Mouse (Mus musculus) midbrain, embryonic 10.5 days (tissue): ENCODE data around the gene A830031A19Rik. TPM values are rescaled to one million over a fixed set of nuclear protein-coding genes. Genes with fewer than 3 reads are reported as not detected.
A peak's percentile ranks its signal among the peaks of the same experiment; 100 is the strongest.

Source experiments
- DNase-seq: peaks from one replicate; pipeline ENCODE4 v3.0.0-alpha.2; 2017; ENCODE audit warnings: low spot score
- H3K27ac ChIP-seq: fragments of 300-500 bp; sonication (generic); replicated peaks from 2 replicates; pipeline ENCODE4 v1.5.1; 2016; ENCODE audit warnings: mild to moderate bottlenecking
- H3K27me3 ChIP-seq: fragments of 300-500 bp; sonication (generic); 2 replicates; pipeline ENCODE4 v1.6.1; 2016; ENCODE audit warnings: low read depth, mild to moderate bottlenecking; ENCODE audit not compliant: poor library complexity, severe bottlenecking
- H3K36me3 ChIP-seq: fragments of 300-500 bp; sonication (generic); 2 replicates; pipeline ENCODE4 v1.6.1; 2016; ENCODE audit warnings: mild to moderate bottlenecking, moderate library complexity
- H3K4me1 ChIP-seq: fragments of 300-500 bp; sonication (generic); 2 replicates; pipeline ENCODE4 v1.6.1; 2016
- H3K4me3 ChIP-seq: fragments of 300-500 bp; sonication (generic); 2 replicates; pipeline ENCODE4 v1.5.1; 2016; ENCODE audit warnings: mild to moderate bottlenecking, moderate library complexity
- H3K9me3 ChIP-seq: fragments of 300-500 bp; sonication (generic); replicated peaks from 2 replicates; pipeline ENCODE4 v1.6.1; 2016; ENCODE audit warnings: mild to moderate bottlenecking
- WGBS: fragments of 180-500 bp; shearing (Covaris S2); methylation state at CpG from one replicate; pipeline ENCODE4 v1.1.7; 2016; 5-methylcytosine and 5-hydroxymethylcytosine counted together
- polyA plus RNA-seq: library from polyadenylated mRNA; unstranded; fragments of >200 nt; fragmentation: Nextera tagmentation; extraction: Ambion mirVana; gene quantifications from 2 replicates; pipeline ENCODE4 v1.2.1, GENCODE M21; 2016

The A830031A19Rik gene
- polyA plus RNA-seq, 1 experiment from 2014 or later: not detected

GRCm38 (mm10) chr11:24092618-24093017 lies 17.8 kb upstream of the A830031A19Rik start:
- H3K36me3 ChIP-seq: peaks cover 26% of the 10 kb centered on the region; the same call in 1 of the 2 replicates
- peaks cover 63% of the 10 kb centered on the region for H3K27me3 ChIP-seq
- WGBS: 52% methylated on average over 3 of the region's 3 CpGs
- no peaks in the 10 kb centered on the region for H3K9me3 ChIP-seq
- no peak overlapping the region for H3K4me3 ChIP-seq
- no peak overlapping the region for H3K27ac ChIP-seq
- peaks cover 60% of the 10 kb centered on the region for H3K4me1 ChIP-seq
- DNase-seq: no peak

- peak; percentile 11 for DNase-seq
- no peak overlapping the region for H3K4me3 ChIP-seq
- 29% methylated on average over 15 of the region's 15 CpGs for WGBS
- H3K4me1 ChIP-seq: peaks cover 53% of the 10 kb centered on the region
- no peaks in the 10 kb centered on the region for H3K9me3 ChIP-seq
- peaks cover 73% of the 10 kb centered on the region for H3K27me3 ChIP-seq
- H3K36me3 ChIP-seq: peaks cover 36% of the 10 kb centered on the region; the same call in 1 of the 2 replicates
- no peak overlapping the region for H3K27ac ChIP-seq
These were observed 16.7 kb upstream of the A830031A19Rik start for GRCm38 (mm10) chr11:24091393-24092080.

GRCm38 (mm10) chr11:24090443-24090842 lies 15.6 kb upstream of the A830031A19Rik start:
- WGBS: 90% methylated on average over 4 of the region's 4 CpGs
- H3K36me3 ChIP-seq: peaks cover 47% of the 10 kb centered on the region
- no peak overlapping the region for H3K4me3 ChIP-seq
- H3K27ac ChIP-seq: no peak overlapping the region
- H3K27me3 ChIP-seq: peaks cover 81% of the 10 kb centered on the region
- no peak for DNase-seq
- peaks cover 46% of the 10 kb centered on the region for H3K4me1 ChIP-seq
- H3K9me3 ChIP-seq: no peaks in the 10 kb centered on the region

GRCm38 (mm10) chr11:24087069-24087468 lies 12.2 kb upstream of the A830031A19Rik start:
- peak; percentile 6 for DNase-seq
- H3K27me3 ChIP-seq: peaks cover 85% of the 10 kb centered on the region
- H3K9me3 ChIP-seq: no peaks in the 10 kb centered on the region
- H3K27ac ChIP-seq: no peak overlapping the region
- 84% methylated on average over 4 of the region's 4 CpGs for WGBS
- peaks cover 49% of the 10 kb centered on the region for H3K4me1 ChIP-seq
- H3K4me3 ChIP-seq: no peak overlapping the region
- H3K36me3 ChIP-seq: peaks cover 46% of the 10 kb centered on the region

DNA sequence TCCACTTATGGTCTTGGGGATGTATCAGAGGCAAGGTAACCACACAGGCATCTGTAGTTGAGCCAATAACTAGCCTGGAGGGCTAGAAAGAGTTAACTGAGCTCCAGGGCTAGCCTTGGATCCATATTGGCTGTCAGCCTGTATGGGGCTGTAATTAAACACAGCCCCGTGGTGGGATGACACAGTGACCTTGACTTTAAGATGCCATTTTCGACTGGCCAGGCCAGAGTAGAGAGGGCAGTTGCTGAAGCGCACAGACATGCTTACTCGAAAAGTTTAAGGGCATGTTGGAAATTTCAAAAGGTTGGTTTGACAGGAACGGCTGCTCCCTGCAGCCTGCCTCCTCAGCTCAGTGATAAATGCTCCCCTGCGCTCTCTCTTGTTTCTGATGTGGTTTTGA lies 11.1 kb upstream of the A830031A19Rik start:
- no peak for DNase-seq

GRCm38 (mm10) chr11:24084590-24084989 lies 9.7 kb upstream of the A830031A19Rik start:
- Histone ChIP-seq H3K4me1 (peaks cover 61% of the 10 kb centered on the region), H3K36me3 (peaks cover 38% of the 10 kb centered on the region), H3K9me3 (no peaks in the 10 kb centered on the region), H3K27me3 (peaks cover 75% of the 10 kb centered on the region), H3K4me3 (no peak overlapping the region), H3K27ac (no peak overlapping the region)
- peak; percentile 8 for DNase-seq
- 89% methylated on average over 4 of the region's 4 CpGs for WGBS

More for the DNA sequence above, 11.1 kb upstream of the A830031A19Rik start:
- Histone ChIP-seq H3K4me3 (no peak overlapping the region), H3K36me3 (peaks cover 46% of the 10 kb centered on the region), H3K27me3 (peaks cover 76% of the 10 kb centered on the region), H3K4me1 (peaks cover 54% of the 10 kb centered on the region), H3K9me3 (no peaks in the 10 kb centered on the region), H3K27ac (no peak overlapping the region)
- 73% methylated on average over 6 of the region's 6 CpGs for WGBS

DNA sequence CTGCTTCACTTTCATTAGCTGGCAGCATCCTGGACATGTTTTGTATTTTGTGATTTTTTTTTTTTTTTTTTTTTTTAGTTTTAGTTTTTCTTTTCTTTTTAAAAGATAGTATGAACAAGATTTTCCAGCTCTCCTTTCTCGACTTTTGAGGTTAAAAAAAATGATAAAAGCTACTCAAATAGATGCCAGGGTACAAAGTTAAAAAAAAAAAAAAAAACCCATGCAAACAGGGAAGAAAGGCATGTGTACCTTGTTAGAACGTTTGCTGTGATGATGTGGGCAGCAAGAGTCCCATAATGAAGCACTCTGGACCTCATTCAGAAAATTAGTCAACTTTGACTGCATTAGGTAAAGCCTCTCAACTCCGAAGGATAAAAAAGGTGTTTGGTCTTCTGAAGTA lies 9.2 kb upstream of the A830031A19Rik start:
- WGBS: 73% methylated on average over 3 of the region's 3 CpGs
- no peak overlapping the region for H3K4me3 ChIP-seq
- DNase-seq: peak; percentile 3
- H3K9me3 ChIP-seq: no peaks in the 10 kb centered on the region
- peaks cover 35% of the 10 kb centered on the region for H3K36me3 ChIP-seq
- H3K27me3 ChIP-seq: peaks cover 70% of the 10 kb centered on the region
- H3K27ac ChIP-seq: no peak overlapping the region
- peaks cover 60% of the 10 kb centered on the region for H3K4me1 ChIP-seq

DNA sequence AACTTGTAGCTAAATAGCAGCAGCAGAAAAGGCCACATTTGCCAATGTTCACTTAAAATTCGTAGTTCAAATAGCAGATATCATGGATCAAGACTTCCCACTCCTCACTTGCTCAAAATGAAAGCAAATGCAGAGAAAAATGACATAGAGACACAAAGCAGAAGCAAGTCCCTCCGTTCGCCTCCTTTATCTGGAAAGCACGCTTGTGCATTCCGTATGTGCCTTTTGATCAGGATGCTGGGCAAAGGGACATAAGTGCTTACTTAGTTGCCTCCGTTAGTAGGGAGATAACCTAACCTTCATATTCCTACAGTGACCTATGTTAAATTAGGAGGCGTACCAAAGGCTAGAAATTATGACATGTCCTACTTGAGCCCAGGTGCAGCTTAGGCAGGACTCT lies 8.6 kb upstream of the A830031A19Rik start:
- 72% methylated on average over 7 of the region's 7 CpGs for WGBS
- Histone ChIP-seq H3K27ac (no peak overlapping the region), H3K4me3 (no peak overlapping the region), H3K36me3 (peaks cover 32% of the 10 kb centered on the region), H3K27me3 (peaks cover 66% of the 10 kb centered on the region), H3K9me3 (no peaks in the 10 kb centered on the region), H3K4me1 (peaks cover 56% of the 10 kb centered on the region)
- peak; percentile 6 for DNase-seq

GRCm38 (mm10) chr11:24083076-24083405 lies 8.2 kb upstream of the A830031A19Rik start:
- H3K36me3 ChIP-seq: peaks cover 30% of the 10 kb centered on the region
- H3K4me1 ChIP-seq: peaks cover 52% of the 10 kb centered on the region
- H3K27me3 ChIP-seq: peaks cover 62% of the 10 kb centered on the region
- H3K4me3 ChIP-seq: no peak overlapping the region
- WGBS: 39% methylated on average over 1 of the region's 1 CpGs
- H3K9me3 ChIP-seq: no peaks in the 10 kb centered on the region
- DNase-seq: no peak
- H3K27ac ChIP-seq: no peak overlapping the region

GRCm38 (mm10) chr11:24082385-24083075 lies 7.7 kb upstream of the A830031A19Rik start:
- peak overlapping the region; percentile 94 for H3K27ac ChIP-seq
- H3K4me3 ChIP-seq: peak overlapping the region; percentile 76
- H3K9me3 ChIP-seq: no peaks in the 10 kb centered on the region
- peaks cover 25% of the 10 kb centered on the region for H3K36me3 ChIP-seq
- peaks cover 57% of the 10 kb centered on the region for H3K27me3 ChIP-seq
- peaks cover 48% of the 10 kb centered on the region for H3K4me1 ChIP-seq
- no peak for DNase-seq
- WGBS: 17% methylated on average over 11 of the region's 11 CpGs

DNA sequence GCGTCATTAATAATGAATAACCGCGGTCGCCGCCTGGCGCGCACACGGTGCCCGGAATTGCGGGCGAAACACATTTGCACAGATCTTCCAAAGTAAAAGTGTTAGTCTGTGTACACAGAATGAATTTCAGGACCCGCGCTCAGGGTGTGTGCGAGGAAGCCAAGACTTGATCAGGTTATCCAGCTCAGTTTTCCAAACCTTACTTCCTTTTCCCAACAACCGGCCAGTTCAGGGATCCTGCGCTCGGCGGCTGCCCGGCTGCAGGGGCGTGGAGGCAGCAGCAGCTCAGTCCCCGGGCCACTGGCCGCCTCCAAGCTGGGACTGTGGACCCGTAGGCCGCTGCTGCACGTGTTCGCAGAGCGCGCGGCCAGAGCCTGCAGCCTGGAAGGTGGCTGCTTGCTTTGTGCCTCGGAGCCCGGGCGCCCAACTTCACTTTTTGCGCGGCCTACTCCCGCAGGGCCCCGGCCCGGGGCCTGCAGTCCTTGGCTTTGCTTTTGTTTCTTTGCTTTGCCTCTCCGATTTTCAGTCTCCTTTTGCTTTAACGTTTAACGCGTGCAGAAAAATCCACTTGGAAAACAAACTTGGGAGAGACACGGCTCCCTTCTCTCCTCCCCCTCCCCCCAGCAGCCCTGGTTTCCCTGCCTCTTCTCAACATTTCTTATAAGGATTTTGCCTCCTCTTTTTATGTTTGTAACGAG lies 7.0 kb upstream of the A830031A19Rik start:
- Histone ChIP-seq H3K4me3 (peak overlapping the region; percentile 76), H3K27me3 (peaks cover 50% of the 10 kb centered on the region), H3K9me3 (no peaks in the 10 kb centered on the region), H3K4me1 (peaks cover 53% of the 10 kb centered on the region), H3K36me3 (peaks cover 18% of the 10 kb centered on the region), H3K27ac (peak overlapping the region; percentile 94)
- DNase-seq: peak; percentile 84
- WGBS: under 1% methylated on average over 43 of the region's 43 CpGs

GRCm38 (mm10) chr11:24081016-24081686 lies 6.3 kb upstream of the A830031A19Rik start:
- H3K27me3 ChIP-seq: peaks cover 43% of the 10 kb centered on the region
- under 1% methylated on average over 35 of the region's 35 CpGs for WGBS
- H3K4me1 ChIP-seq: peaks cover 56% of the 10 kb centered on the region
- H3K4me3 ChIP-seq: peak overlapping the region; percentile 76
- peak; percentile 76 for DNase-seq
- H3K9me3 ChIP-seq: no peaks in the 10 kb centered on the region
- peak overlapping the region; percentile 94 for H3K27ac ChIP-seq
- H3K36me3 ChIP-seq: peaks cover 12% of the 10 kb centered on the region
